Mouse (Mus musculus) hindbrain, embryonic 12.5 days (tissue): ENCODE measurements at regions not wholly inside any gene's neighbourhood (a gene's known extent, or its start where the extent isn't known, plus 50 kb on each side); places are given as distances from the start of the nearest gene placed in this dataset.

ENCODE experiments used
- ATAC-seq: fragments of 200-750 bp; cut with Nextera tagmentation; 2 replicates; pipeline ENCODE4 v1.8.0; 2017; ENCODE audit warnings: moderate TSS enrichment; ENCODE audit not compliant: low FRiP score
- H3K27ac ChIP-seq: fragments of 300-500 bp; sonication (generic); 2 replicates; pipeline ENCODE4 v1.5.1; 2016; ENCODE audit warnings: mild to moderate bottlenecking
- H3K27me3 ChIP-seq: fragments of 300-500 bp; sonication (generic); 2 replicates; pipeline ENCODE4 v1.6.1; 2016; ENCODE audit warnings: mild to moderate bottlenecking
- H3K36me3 ChIP-seq: fragments of 300-500 bp; sonication (generic); 2 replicates; pipeline ENCODE4 v1.6.1; 2016; ENCODE audit warnings: mild to moderate bottlenecking
- H3K4me1 ChIP-seq: fragments of 300-500 bp; sonication (generic); 2 replicates; pipeline ENCODE4 v1.6.1; 2016
- H3K4me2 ChIP-seq: fragments of 300-500 bp; sonication (generic); replicated peaks from 2 replicates; pipeline ENCODE4 v1.6.1; 2016; ENCODE audit warnings: mild to moderate bottlenecking
- H3K4me3 ChIP-seq: fragments of 300-500 bp; sonication (generic); 2 replicates; pipeline ENCODE4 v1.5.1; 2016; ENCODE audit warnings: mild to moderate bottlenecking
- H3K9ac ChIP-seq: fragments of 300-500 bp; sonication (generic); 2 replicates; pipeline ENCODE4 v1.6.1; 2016; ENCODE audit warnings: mild to moderate bottlenecking, moderate library complexity
- H3K9me3 ChIP-seq: fragments of 300-500 bp; sonication (generic); replicated peaks from 2 replicates; pipeline ENCODE4 v1.6.1; 2016; ENCODE audit warnings: mild to moderate bottlenecking
- WGBS: fragments of 180-500 bp; shearing (Covaris S2); methylation state at CpG from one replicate; pipeline ENCODE4 v1.1.7; 2016; 5-methylcytosine and 5-hydroxymethylcytosine counted together

DNA sequence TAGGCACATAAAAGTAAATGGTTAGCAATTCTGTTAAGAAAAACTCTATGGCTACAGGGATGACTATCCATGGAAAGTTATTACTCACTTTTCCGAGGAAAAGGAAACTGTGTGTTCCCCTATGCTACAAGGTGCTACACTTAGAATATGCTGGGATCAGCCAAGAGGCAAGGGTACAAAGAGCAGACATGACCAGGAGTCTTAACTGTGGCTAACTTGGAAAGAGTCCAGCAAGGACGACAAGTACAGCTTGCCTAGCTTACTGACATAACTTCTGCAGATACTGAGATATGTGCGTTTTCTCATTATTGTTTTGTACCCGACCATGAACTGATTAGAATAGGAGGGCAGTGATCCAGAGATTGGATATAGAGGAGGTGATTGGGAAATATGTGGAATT is 296.4 kb downstream of the Gm16223 start:
- 87% methylated on average over 4 of the region's 4 CpGs for WGBS
- no peak for ATAC-seq
- no peaks in the 10 kb centered on the region for H3K27me3 ChIP-seq

DNA sequence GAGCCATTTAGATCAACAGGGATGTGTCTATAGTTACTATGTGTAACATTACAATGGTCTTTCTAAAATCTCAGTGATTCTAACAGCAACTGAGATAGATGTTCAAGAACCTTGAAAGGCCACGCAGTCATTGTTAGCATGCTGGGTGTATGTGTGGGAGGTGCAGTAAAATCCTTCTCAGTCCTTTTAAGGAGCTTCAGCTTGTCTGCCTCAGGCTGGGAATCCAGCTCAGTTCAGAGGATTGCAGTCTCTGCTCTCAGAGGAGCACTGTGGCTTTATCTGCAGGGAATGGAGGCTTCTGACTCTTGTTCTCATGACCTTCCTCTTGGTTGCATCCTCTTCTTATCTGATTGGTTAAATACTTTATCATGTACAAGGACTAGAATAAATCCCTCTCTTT is 320.2 kb downstream of the Gm16223 start:
- no peaks in the 10 kb centered on the region for H3K27me3 ChIP-seq
- no peak overlapping the region for H3K27ac ChIP-seq
- no peak for ATAC-seq
- 88% methylated on average over 1 of the region's 1 CpGs for WGBS
- H3K9ac ChIP-seq: no peak overlapping the region
- no peak overlapping the region for H3K4me3 ChIP-seq
- H3K9me3 ChIP-seq: no peaks in the 10 kb centered on the region
- no peaks in the 10 kb centered on the region for H3K36me3 ChIP-seq
- no peak overlapping the region for H3K4me2 ChIP-seq
- H3K4me1 ChIP-seq: no peaks in the 10 kb centered on the region

More for the DNA sequence above, 296.4 kb downstream of the Gm16223 start:
- H3K4me1 ChIP-seq: no peaks in the 10 kb centered on the region
- no peaks in the 10 kb centered on the region for H3K36me3 ChIP-seq
- no peak overlapping the region for H3K9ac ChIP-seq
- H3K27ac ChIP-seq: no peak overlapping the region
- H3K4me2 ChIP-seq: no peak overlapping the region
- no peaks in the 10 kb centered on the region for H3K9me3 ChIP-seq
- H3K4me3 ChIP-seq: no peak overlapping the region

DNA sequence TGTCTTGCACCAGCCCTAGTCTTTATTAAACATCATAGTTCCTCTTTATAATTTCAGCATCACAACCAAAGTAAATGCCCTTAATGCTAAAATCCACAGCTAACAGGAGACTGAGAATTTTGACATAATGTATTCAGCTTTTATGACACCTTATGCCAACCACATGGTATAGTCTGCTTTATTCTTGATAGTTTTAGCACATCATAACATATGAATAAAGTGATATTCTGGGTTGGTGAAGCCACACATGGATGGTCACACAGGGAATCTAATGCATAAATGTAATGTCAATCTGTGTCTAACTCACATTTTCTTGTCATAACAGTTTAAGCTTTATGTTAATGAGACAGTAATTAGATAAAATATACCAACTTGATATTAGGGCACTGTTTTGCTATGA is 328.9 kb downstream of the Gm16223 start:
- no peak for ATAC-seq
- no peaks in the 10 kb centered on the region for H3K4me1 ChIP-seq
- H3K4me2 ChIP-seq: no peak overlapping the region
- no peak overlapping the region for H3K27ac ChIP-seq
- no peaks in the 10 kb centered on the region for H3K36me3 ChIP-seq
- H3K9me3 ChIP-seq: no peaks in the 10 kb centered on the region
- no peak overlapping the region for H3K9ac ChIP-seq
- H3K4me3 ChIP-seq: no peak overlapping the region
- H3K27me3 ChIP-seq: no peaks in the 10 kb centered on the region

DNA sequence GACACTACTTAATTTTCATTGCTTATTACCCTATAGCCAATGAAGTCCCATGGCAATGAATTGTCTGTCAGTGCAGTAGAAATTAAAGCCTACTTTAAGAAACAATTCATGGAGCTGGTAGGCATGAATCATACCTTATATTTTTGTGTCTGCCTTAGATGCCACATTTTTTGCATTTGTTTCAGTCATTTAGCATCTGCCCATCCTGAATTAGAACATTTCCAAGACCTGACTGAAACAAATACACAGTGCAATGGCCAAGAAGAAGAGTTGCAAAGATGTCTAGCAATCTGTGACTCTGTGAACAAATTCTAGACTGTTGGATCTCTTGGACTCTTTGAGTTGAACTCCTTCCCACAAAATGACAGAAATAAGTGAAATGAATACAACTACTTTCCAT is 342.2 kb downstream of the Gm16223 start:
- Histone ChIP-seq H3K4me1 (no peaks in the 10 kb centered on the region), H3K4me3 (no peak overlapping the region), H3K27ac (no peak overlapping the region), H3K27me3 (no peaks in the 10 kb centered on the region), H3K4me2 (no peak overlapping the region), H3K36me3 (no peaks in the 10 kb centered on the region), H3K9ac (no peak overlapping the region), H3K9me3 (no peaks in the 10 kb centered on the region)
- ATAC-seq: no peak

DNA sequence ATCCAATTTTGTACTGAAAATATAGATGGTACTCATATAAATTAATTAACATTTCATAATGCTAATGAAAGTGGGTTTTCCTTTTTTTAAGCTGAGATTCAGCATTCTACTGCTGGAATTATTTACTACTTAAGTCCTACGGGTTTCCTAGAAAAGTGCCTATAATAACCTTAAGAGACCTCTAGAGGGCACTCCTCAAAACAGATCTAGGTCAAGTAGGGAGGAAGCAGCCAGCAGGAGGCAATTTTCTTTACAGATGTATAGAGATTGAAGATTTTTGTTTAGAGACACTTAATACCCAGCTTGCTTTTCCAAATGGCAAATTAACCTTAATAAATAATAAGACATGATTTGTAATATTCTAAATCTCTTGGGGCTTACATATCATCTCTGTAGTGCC is 344.5 kb downstream of the Gm16223 start:
- Histone ChIP-seq H3K4me3 (no peak overlapping the region), H3K4me1 (no peaks in the 10 kb centered on the region), H3K9me3 (no peaks in the 10 kb centered on the region), H3K9ac (no peak overlapping the region), H3K4me2 (no peak overlapping the region), H3K27me3 (no peaks in the 10 kb centered on the region), H3K27ac (no peak overlapping the region), H3K36me3 (no peaks in the 10 kb centered on the region)
- WGBS: 29% methylated on average over 1 of the region's 1 CpGs
- no peak for ATAC-seq

DNA sequence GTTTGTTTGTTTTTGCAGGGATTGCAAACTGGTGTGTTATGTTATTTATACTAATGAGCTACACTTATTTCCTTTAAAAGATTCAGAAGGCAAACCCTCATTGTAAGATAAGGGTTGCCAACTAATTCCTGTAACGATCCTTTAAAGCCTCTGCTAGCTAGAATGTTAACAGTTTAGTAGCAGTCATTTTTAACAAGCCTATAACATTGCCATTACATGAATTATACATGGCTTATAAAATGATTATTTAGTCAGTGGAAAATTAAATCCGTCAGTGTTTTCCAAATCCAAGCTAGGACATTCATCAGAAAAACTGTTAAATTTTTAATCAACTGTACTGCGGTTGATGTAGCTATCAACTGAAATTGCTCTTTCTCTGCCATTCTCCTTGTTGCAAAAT is 358.1 kb downstream of the Gm16223 start:
- Histone ChIP-seq H3K4me2 (no peak overlapping the region), H3K36me3 (no peaks in the 10 kb centered on the region), H3K4me1 (no peaks in the 10 kb centered on the region), H3K4me3 (no peak overlapping the region), H3K9me3 (no peaks in the 10 kb centered on the region), H3K27ac (no peak overlapping the region), H3K9ac (no peak overlapping the region), H3K27me3 (no peaks in the 10 kb centered on the region)
- ATAC-seq: no peak
- WGBS: 81% methylated on average over 3 of the region's 3 CpGs

DNA sequence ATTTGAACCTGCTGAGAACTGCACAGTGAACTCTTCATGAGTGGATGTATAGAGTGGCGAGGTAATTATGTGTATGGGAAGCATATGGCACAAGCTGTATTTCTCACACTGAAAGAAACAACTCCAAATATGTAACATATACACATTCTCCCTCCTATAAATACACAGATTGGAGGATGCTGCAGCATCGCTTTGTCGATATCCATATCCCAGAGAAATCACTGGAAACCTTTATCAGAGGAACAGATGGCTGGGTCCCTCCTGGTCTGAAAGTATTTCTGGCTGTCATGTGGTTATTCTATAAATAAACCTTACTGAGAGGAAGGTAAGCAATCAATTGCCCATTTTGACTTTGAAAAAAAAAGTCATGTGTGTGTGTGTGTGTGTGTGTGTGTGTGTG is 365.4 kb downstream of the Gm16223 start:
- Histone ChIP-seq H3K4me2 (no peak overlapping the region), H3K9me3 (no peaks in the 10 kb centered on the region), H3K36me3 (no peaks in the 10 kb centered on the region), H3K4me1 (no peaks in the 10 kb centered on the region), H3K9ac (no peak overlapping the region), H3K27ac (no peak overlapping the region), H3K27me3 (no peaks in the 10 kb centered on the region), H3K4me3 (no peak overlapping the region)
- no peak for ATAC-seq
- 88% methylated on average over 3 of the region's 3 CpGs for WGBS

DNA sequence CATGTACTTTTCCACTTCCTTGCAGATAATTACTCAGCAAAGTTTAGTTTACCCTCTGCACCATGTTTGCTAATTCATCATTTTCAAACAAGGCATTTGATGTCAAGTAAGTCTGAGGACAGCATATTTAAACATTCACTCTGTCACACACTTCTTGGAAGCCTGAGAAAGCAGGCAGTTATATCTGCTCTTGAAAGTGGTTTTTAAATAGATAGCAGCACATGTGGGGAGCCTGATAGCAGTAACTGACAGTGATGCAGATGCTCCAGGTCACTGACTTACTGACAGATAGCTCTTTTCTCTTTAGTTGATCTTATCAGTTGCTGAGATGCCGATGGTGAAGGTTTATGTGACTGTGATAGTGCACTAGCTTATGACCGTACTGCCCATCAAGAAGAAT is 380.9 kb downstream of the Gm16223 start:
- Histone ChIP-seq H3K4me3 (no peak overlapping the region), H3K27ac (no peak overlapping the region), H3K9ac (no peak overlapping the region), H3K27me3 (no peaks in the 10 kb centered on the region), H3K9me3 (no peaks in the 10 kb centered on the region), H3K4me2 (no peak overlapping the region), H3K36me3 (no peaks in the 10 kb centered on the region), H3K4me1 (no peaks in the 10 kb centered on the region)
- no peak for ATAC-seq
- 86% methylated on average over 2 of the region's 2 CpGs for WGBS

DNA sequence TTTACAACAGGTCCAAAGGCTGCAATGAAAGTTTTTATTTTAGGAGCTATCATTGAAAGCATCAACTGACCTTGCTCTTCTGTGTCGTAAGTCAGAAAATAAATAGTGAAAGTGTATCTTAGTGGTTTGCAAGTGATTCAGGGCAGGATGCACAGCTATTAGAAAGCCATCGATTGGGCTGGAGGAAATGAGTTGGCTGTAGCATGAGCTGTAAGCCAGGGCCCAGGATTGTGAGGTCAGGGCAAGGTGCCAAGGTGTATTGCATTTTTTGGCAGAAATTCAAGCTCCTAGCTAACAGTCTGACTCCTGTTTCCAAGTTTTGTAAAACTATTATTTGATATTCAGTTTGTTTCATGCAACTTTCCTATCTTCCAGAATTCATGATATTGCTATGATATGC is 381.8 kb downstream of the Gm16223 start:
- no peak overlapping the region for H3K9ac ChIP-seq
- H3K4me1 ChIP-seq: no peaks in the 10 kb centered on the region
- no peak overlapping the region for H3K4me2 ChIP-seq
- H3K9me3 ChIP-seq: no peaks in the 10 kb centered on the region
- H3K36me3 ChIP-seq: no peaks in the 10 kb centered on the region
- WGBS: 88% methylated on average over 2 of the region's 2 CpGs
- H3K4me3 ChIP-seq: no peak overlapping the region
- H3K27ac ChIP-seq: no peak overlapping the region
- ATAC-seq: no peak
- H3K27me3 ChIP-seq: no peaks in the 10 kb centered on the region

DNA sequence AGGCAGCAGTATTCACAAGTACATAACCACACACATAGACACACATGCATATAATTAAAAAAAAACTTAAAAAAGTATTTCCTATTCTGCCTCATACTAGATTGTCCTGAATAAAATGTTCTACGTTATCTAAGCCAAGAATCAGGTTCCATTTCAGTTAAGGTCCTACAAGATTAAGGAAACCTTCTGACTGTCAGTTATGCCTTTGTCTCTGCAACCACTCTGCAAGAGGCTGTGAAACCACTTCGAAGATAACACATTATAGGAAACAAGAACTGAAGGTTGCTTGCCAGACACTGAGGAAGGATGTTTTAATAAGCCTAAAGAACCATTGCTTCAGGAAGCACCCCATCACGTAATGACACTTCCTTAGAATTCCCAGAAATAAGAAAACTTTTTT is 385.9 kb downstream of the Gm16223 start:
- no peak for ATAC-seq

DNA sequence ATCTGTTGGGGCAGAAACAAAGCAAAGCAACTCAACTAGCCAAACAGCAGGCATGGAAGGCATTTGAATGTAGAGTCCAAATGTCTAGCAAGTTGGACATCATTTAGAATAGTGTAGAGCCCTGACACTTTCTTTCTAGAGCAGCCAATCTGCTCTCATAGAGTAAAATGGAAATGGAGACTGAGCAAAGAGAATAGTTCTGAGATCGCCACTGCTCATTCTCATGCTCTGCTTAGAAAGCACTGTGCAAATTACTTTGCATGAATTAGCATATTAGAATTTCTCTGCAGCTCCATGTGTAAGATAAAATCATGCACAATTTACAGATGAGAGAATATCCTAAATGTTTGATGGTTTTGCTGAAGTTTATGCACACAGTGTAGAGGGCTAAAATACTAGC is 393.4 kb downstream of the Gm16223 start:
- WGBS: 79% methylated on average over 1 of the region's 1 CpGs
- ATAC-seq: no peak
- H3K9ac ChIP-seq: no peak overlapping the region

More for the DNA sequence above, 385.9 kb downstream of the Gm16223 start:
- Histone ChIP-seq H3K4me1 (no peaks in the 10 kb centered on the region), H3K4me2 (no peak overlapping the region), H3K9me3 (no peaks in the 10 kb centered on the region), H3K27me3 (no peaks in the 10 kb centered on the region), H3K27ac (no peak overlapping the region), H3K4me3 (no peak overlapping the region), H3K9ac (no peak overlapping the region), H3K36me3 (no peaks in the 10 kb centered on the region)
- 82% methylated on average over 3 of the region's 3 CpGs for WGBS

DNA sequence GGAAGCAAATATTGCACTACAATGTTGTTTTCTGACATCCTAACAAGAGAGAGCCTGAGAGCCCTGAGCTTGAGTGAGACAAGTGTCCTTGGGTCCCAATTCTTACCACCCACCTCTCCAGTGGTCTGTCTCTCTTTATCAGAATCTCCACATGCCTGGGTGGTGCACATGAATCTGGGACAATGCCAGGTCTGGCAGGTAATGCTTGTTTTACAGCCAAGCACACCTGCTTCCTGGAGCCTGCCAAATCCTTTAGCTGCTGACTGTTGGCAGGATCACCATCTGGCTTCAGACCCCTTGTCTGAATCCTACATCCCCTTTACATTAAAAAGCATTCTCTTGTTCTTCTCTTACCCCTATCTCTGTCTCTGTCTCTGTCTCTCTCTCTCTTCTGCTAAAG is 397.1 kb downstream of the Gm16223 start:
- Histone ChIP-seq H3K9me3 (no peaks in the 10 kb centered on the region), H3K4me3 (no peak overlapping the region), H3K9ac (no peak overlapping the region), H3K4me1 (no peaks in the 10 kb centered on the region), H3K36me3 (no peaks in the 10 kb centered on the region), H3K4me2 (no peak overlapping the region), H3K27ac (no peak overlapping the region), H3K27me3 (no peaks in the 10 kb centered on the region)
- no peak for ATAC-seq

More for the DNA sequence above, 393.4 kb downstream of the Gm16223 start:
- no peak overlapping the region for H3K27ac ChIP-seq
- no peaks in the 10 kb centered on the region for H3K9me3 ChIP-seq
- no peak overlapping the region for H3K4me3 ChIP-seq
- H3K4me2 ChIP-seq: no peak overlapping the region
- no peaks in the 10 kb centered on the region for H3K27me3 ChIP-seq
- H3K36me3 ChIP-seq: no peaks in the 10 kb centered on the region
- no peaks in the 10 kb centered on the region for H3K4me1 ChIP-seq

DNA sequence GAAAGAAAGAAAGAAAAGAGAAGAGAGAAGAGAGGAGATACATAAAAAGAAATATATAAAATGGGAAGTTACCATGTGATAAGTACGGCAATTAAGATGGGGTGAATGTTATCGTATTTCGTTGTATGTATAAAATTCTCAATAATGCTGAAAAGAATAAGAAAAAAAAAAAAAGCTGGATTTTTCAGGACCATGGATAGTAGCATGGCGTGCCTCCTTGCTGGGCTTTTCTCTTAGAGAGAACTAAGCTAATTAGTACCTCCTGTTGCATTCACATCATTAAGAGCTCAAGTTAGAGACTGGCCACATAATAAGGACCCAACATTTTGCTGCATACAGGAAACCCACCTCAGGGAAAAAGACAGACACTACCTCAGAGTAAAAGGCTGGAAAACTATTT is 405.7 kb downstream of the Gm16223 start:
- Histone ChIP-seq H3K27me3 (no peaks in the 10 kb centered on the region), H3K9ac (no peak overlapping the region), H3K36me3 (no peaks in the 10 kb centered on the region), H3K4me1 (no peaks in the 10 kb centered on the region), H3K9me3 (no peaks in the 10 kb centered on the region), H3K4me3 (no peak overlapping the region), H3K27ac (no peak overlapping the region), H3K4me2 (no peak overlapping the region)
- WGBS: 80% methylated on average over 4 of the region's 4 CpGs
- ATAC-seq: no peak
